Mouse (Mus musculus) frontal cortex, adult (tissue): Measurements from ENCODE around the gene Nfatc2.

ENCODE experiments used
- ATAC-seq: cut with Nextera tagmentation; 2 replicates; pipeline ENCODE4 v1.9.2; 2017; ENCODE audit warnings: mild to moderate bottlenecking, moderate library complexity, mixed read lengths; ENCODE audit not compliant: low TSS enrichment

The Nfatc2 gene

DNA sequence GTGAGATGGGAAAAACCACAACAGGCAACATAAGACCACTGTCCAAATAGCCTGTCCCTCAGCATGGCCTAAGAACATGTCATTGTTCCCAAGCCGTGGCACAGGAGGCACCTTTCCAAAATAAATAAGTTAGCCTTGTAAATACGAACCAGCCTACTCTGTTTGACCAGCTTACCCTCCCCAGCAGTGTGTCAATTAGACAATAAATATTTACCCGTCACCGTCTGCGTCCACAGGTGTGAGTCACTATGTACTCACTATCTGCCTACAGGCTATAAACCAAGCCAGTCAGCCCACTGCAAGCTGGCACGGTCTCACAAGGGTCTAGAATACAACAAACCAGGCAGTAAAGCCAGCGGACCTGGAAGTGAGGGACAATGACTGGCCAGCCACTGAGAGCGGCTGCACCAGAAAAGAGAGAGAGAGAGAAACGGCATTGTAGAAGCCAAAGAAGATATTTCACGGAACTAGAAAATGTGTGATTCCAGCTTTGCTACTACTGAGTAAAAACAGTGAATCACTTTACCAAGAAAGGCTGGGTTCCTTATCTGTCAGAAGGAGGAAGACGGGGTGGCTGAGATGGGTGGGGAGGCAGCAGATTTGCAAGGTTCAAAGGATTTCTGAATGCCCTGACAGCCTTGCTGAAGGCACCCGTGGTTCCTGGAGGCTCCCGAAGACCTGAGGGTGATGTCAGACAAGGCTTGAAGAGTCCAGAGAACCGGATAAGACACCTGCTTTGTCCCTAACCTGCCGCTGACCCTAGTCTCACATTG, 69.2 kb downstream of the Nfatc2 start:
- peak; percentile 59; the same call in 1 of the 2 replicates for ATAC-seq

DNA sequence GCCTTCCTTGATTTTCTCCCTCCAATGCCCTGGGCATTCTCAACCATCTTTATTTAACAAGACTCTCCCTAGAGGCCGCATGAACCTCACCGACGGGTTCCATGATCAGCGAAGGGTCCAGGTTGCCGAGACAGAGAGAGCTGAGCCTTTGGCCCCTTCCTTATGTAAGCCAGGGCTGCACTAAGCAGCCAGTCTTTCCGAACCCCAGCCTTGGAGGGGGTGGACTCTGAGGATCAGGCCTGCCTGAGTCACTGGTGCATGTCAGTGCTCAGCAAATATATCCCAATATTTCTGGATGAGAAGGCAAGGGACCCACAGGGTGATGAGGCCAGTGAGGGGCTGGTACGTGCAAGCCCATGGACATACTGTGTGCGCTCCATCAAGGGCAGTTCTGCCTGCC, 72.9 kb downstream of the Nfatc2 start:
- ATAC-seq, result no peak

DNA sequence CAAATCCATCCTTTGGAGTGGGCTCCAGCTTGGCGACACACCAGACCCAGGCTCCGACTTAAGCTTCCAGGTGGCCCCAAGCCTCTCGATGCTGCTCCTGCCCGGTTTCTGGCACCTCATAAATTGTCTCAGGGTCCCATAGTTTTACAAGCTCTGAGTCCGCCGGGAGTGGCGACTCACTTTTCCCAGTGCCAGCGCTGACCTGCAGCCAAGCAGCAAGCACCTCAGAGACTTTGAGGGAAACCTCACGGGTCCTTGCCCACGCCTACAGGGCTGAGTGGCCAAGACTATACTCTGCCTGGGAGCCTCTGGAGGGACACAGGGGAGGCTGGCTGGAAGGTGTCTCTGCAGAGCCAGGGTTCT, 74.0 kb downstream of the Nfatc2 start:
- ATAC-seq, result no peak

DNA sequence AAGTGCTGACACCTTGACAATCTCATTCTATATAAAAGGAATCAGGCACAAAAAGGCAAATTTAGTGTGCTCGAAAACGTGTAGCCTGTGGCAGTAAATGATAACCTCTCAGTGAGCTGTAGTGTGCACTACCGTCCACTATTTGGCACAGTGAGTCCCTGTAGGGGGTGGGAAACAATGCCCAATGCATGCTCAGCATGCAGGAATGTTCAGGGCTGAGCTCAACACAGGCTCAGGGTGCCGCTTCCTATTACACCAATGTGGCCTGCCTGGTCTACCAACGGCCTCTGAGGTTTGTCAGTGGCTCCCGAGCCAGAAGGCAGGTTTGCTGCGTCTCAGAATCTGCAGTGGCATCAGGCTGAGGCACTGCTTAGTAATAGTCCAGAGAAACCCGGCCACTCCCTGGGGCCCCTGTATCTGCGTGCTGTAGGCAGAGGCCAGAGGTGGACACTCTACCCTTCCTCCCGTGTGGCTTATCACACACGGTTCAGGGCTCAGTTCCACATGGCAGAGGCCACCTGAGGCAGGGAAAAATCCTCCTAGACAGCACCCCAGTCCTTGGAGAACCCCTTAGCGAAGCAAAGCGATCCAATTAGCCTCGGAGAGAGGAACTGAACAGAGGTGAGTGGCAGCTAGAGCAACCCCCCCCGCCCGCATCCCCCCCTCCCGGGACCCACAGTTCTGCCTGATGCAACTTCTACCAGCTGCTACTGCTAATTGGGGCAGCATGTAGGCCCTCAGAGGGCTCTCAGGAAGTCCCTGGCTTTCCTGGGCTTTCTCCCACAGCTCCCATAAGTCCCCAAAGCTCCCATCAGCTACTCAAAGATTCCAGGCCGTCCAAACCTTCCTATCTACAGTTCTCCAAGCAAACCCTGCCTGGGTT, 74.7 kb downstream of the Nfatc2 start:
- ATAC-seq, result no peak

DNA sequence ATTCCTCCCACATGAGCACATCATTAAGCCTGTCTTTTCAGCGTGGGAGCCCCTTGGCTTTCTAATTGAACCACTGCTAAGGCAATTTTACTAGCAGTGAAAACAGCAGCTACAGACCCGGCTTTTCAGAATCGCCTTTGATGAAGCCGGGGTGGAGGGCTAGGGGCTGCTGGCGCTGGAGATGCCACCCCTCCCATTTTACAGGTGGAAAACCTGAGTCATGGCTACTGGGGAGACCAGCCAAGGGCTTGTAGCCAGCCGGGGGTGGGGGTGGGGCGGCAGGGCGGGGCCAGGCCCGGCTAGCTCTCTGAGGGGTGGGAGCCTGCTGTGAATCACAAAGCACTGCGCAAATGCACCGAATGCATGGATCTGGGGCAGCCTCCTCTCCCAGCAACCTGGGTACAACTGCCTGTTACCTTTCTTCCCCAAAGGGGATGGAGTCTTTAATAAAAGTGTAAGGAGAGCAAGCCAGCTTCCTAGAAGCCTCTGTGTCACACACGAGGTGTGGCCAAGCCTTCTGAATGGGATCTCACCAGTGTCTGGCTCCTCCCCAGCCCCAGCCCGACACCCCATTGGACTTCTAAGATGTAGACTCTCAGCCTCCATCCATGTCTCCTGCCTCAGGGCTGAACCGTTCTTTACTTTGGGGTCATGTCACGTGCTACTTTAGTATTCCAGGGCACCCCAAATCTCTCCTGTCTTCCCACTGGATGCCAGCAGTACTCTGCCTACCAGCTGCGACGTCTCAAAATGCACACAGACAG, 75.9 kb downstream of the Nfatc2 start:
- no peak for ATAC-seq

DNA sequence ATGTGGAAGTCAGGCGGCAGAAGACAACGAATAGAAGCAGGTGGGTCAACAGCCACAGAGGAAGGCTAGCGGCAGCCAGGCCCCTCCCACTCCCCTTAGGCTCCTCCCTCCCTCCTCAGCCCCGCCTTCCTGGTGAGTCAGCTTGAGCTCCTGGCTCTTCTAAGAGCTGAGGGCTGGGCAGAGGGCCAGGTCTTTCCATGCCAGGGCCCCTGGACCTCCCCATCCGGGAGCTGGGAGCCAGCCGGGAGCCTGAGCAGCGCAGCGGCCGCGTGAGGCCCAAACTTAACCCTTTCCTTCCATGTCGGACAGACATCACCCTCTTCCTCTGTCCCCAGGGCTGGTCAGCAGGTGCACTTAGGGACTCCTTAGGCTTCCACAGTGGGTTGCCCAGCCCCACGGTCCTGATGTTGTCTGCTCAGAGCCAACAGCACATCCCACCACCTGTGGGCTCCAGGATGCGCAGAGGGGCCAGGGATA, 76.5 kb downstream of the Nfatc2 start:
- ATAC-seq, result peak; percentile 83

DNA sequence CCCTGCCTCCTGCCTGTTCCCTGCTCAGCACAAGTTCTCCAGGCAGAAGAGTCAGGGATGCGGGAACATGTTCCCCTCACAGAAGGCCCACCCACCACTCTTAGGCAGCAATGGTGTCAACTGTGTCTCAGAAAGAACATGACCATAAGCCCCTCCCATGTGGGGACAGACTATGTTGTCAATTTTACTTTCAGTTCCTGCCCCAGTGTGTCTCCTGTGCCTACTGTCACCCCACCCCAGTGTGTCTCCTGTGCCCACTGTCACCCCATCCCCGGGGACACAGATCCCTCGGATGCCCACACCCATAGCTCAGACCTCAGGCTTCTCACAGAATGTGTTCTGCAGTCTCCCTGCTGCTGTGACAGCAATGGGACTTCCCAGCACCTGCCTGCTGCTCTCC, 79.2 kb downstream of the Nfatc2 start:
- ATAC-seq, result no peak

DNA sequence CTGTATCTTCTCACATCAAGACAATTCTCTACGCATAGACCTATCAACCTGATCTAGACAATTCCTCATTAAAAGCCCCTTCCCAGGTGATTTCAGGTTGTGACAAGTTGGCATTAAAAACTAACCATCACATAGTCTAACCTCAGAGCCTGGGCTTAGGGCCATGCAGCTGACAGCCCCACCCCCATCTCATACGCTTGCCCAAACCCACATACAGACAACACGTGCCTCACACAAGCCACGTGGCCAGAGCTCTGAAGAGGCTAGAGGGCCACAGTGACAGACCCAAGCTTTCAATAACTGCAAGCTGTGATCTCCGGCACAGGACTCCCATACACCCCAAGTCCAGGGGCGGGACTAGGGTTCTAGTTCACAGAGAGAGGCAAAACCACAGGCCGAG, 80.7 kb downstream of the Nfatc2 start:
- no peak for ATAC-seq

DNA sequence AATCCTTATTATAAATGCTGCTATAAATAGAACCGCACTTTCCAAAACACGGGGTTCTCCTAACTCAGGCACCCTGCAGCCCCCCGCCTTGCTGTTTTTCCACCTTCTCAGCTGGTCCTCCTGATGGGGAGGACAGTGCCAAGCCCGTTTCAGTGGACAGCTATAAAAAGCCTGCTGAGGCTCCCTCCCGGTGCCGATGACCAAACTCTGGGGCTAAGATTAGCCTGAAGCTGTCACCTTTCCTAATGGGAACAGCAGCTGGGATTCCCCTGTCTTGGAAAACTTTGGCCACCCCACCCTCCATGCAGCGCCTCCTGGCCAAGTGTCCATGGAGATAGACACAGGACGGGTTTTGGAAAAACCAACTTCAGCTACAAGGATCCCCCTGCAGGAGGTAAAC, 81.9 kb downstream of the Nfatc2 start:
- no peak for ATAC-seq

DNA sequence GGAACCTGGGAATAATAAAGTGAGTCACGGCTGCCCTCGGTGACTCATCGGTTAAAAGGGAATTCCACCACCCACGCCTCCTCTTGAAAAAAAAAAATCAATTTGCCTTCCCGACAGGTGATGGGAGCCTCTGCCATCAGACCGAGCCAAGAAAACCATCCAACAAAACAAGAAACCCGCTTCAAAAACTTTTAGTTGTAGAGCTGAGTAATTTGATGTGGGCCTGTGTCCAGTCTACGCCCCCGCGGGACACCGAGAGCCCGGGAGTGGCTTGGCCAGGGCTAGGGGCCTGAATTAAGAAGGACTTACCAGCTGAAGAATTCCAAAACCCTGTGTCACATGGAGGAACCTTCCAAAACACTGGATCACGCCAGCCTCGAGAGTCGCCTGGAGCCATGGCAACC, 83.2 kb downstream of the Nfatc2 start:
- no peak for ATAC-seq

DNA sequence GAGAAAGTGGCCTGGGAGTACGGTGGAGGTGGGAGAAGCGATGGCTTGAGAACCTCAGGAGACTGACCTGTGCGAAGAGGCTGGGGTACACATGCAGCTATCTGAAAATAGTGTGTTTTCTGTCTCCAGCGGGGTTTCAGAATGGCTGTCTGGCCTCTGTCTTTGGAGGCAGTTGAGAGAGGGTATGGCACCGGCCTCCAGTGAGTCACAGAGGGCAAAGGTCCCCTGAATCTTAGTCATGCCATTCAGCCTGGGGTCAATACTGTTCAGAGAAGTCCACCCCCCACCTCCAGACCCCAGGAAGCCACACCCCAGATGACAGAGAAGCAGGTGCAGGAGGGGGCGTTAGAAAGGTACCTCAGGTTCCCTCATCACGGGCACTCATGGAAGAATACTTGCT, 83.7 kb downstream of the Nfatc2 start:
- no peak for ATAC-seq

DNA sequence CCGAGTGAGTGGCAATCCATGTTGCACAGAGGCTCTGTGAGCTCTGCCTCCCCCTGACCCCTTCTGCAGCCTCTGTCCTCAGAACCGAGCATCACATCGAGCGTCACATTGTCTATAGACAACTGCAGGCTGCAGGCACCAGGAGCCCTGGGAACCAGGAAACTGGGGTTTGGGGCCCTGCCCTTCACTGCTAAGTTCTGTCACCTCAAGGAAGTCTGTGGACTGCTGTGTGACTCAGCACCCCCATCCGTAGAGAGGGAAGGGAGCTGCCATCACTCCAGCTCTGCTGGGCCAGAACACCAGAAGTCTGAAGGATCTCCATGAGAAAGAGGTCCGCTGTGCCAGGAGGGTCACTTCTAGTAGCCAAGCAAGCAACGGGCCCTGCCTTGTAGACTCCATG, 84.7 kb downstream of the Nfatc2 start:
- no peak for ATAC-seq

DNA sequence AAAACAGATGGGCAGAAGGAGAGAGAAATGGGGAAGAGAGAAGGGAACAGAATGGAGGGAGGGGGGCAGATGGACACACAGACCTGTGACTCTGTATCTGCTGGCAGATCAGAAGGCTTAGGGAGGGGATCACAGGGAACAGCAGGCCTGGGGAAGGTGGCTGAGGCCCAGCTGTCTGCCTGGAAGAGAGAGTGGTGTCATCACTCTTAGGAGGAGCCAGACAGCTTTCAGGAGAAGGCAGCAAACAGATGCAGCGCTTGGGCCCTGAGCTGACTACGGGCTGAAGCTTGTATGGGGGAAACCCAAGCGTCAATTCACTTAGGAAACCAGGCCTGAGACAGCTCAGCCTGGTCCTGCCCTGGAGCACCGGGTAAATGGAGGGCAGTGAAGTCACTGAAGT, 86.0 kb downstream of the Nfatc2 start:
- ATAC-seq, result no peak

DNA sequence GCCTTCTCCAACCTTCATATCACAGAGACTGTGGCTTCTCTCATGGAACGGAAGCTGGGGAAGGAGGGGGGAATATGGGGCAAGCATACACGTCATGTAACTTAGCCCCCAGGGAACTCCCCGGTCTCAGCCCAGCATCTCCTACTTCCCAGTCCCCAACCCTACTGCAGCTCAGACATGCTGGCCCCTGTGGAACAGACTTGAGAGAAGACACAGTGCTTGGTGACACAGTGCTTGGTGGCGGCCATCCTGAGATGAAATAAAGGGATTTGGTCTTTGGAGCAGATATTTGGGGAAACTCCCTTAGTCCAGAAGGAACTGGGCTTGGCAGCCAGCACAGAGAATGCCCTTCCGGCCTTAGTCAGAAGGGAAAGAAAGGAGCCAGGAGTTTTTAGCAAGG, 87.3 kb downstream of the Nfatc2 start:
- no peak for ATAC-seq

DNA sequence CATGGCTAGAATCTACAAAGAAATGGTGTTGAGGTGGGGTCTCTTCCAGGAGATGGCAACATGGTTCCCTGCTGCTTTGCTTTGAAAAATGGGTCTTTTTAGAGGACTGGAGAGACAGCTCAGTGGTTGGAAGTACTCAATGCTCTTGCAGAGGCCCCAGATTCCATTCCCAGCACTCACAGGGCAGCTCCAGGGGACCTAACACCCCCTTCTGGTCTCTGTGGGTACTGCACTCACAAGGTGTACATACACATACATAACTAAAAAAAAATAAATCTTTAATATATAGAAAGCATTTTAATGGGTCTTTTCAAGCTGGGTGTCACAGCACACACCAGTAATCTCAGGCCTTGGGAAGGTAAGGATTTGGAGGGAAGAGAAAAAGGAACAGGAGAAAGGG, 89.9 kb downstream of the Nfatc2 start:
- ATAC-seq, result no peak

DNA sequence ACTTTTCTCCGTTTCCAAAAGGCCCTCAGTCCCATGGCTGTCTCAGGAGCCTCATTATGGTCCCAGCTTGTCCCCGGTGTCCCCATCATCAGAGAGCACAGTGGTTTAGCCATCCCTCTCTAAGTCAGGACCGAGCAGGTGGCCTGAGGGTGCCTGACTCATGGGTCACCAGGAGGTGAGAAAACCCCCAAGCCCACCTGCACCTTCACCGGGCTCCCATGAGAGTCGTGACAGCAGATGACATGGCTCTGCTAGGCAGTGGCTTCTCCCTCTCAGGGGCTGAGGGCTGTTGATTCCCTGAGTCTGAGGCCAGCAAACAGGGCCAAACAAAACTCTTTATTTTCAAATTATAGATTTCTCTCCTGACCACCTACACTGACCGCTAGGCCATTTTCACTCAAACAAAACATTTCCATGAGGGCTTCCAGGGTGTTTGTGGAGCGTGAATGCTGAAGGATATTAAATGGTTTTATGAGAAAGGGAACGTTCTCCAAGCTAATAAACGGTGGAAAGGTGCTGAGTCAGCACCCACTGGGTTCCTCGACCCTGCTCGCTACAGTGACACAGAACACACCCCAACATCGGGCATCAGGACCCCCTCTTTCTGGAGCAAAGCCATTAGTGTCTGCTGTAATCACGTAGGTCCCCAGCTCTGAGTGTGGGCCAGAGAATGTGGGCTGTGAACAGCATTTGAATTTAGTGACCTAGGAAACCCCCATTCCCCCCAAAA, 92.8 kb downstream of the Nfatc2 start:
- ATAC-seq, result no peak

DNA sequence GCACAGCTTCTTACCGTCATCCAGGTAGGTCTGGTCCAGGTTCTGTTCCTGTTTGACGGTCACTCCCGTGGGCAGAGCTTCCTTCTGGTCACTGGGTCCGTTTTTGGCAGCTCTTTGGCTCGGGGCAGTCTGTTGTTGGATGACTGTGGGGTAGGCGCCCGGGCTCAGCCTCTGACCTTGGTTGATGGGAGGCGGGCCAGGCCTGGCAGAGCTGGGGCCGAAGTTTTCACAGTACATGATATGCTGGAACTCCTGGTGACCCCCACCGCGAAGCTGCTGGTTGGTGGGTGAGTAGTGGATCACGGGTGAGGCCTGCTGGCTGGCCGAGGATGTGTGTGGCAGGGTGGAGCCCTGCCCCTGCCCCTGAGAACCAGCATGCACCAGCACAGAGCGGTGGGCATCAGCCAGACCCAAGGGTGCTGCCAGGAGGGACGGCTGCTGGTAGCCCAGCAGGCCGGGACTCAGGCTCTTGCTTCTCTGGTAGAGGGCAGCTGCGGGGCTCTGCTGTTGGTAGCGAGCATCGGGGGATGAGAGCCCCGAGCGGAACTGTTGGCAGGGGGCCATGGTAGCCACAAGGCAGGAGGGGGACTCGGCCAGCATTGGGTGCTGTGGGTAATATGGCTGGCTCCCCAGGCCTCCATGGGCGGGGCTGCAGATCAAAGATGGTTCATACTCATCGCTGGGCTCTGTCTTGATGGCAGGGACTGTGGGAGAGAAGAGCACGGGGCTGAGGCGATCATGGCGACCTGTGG, 96.8 kb downstream of the Nfatc2 start:
- no peak for ATAC-seq

DNA sequence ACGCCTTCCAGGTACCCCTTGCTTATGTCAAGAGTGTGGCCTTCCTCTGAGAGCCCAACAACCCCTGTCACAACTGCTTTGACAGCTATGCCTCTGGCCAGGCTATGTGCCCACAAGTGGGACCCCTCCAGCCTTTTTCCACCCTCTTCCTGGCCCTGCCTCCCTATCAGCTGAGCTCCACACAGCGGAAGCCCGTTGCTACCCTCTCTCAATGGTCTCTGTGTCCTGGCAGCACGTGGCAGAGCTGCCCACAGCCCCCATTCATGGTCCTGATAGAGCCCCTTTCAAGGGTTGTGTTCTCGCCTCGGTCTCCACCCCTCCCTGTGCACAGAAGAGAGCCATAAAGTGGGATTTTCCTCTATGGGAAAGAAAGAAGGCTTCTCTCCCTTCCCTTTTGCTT, 97.7 kb downstream of the Nfatc2 start:
- ATAC-seq, result no peak

DNA sequence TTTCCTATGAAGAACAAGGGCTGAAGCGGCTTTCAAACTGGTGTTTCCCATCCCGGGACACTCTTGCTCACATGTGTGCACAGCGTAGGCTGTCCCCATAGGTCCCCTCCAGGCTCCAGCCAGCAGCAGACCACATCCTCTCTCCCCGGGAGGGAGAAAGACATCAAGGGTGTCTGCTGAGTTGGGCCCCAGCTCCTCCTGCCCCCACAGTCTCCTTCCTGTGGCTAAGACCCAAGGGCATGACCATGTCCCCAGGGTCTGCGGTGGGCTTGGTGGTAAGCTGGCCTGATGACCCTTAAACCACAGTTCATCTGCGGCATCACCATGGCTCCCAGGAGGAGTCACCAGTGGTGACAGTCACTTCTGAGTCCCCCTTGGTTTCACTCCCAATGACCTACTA, 100.7 kb downstream of the Nfatc2 start:
- ATAC-seq, result no peak

DNA sequence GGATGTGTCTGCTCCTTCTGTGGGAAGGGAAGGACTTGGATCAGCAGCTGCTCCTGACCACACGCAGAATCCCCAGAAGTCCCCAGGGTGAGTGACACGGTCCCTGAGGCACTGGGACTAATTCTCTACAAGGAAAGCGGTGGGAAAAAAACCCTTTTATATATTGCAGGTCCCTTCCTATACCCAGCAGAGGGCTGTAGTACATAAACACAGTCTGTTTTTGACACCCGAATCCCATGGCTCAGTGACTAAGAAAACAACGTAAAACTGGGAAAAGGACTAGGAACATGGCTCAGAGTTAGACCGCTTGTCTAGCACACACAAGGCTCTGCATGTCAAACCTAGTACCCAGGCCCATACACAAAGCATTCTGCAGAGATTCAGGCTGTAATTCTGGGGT, 101.2 kb downstream of the Nfatc2 start:
- ATAC-seq, result no peak

DNA sequence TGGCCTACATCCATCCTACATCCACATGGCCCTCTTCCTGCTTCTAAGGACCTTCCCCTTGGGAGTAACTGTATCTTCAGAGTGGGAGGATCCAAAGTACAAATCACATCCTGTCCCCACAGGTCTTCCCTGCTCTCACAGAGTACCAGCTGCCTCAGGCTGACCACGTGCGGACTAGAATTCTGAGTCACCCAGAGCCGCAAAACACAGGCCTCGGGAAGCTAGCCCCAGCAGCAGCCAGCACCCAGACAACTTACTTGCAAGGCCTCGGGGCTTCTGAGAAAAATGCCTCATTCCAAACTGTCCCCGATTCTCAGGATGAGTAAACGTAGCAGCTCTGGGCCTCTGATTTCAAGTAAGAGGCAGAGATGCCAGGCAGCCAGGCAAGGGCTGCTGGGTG, 109.7 kb downstream of the Nfatc2 start:
- peak; percentile 91 for ATAC-seq
